Mouse (Mus musculus) bone marrow macrophage, adult 2 months (primary cell): ENCODE data around the gene Gm20431.

Experiments used
- CTCF ChIP-seq: IDR thresholded peaks from 2 replicates; pipeline ENCODE4 v1.5.1; 2012; ENCODE audit warnings: low read depth, mild to moderate bottlenecking, low read length, moderate library complexity
- POLR2A ChIP-seq: IDR thresholded peaks from 2 replicates; pipeline ENCODE4 v1.6.1; 2012; ENCODE audit warnings: mild to moderate bottlenecking, low read depth, low read length, borderline replicate concordance

DNA sequence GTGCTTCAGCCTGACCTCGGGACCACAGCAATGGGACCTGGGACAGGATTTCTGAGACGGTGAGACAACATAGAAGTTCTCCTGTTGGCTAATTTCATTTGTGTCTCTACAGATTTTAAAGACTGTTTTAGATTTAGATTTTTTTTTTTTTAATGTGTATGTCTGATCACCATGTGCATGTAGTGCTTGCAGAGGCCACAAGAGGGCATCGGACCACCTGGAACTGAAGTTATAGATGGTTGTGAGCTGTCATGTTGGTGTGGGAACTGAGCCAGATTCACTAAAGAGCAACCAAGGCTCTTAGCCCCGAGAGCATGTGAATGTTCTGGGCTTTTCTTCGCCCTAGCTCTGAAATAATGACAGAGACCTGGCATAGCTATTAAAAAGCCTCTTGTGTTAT is 19.4 kb upstream of the Gm20431 start:
- TF ChIP-seq CTCF (no peak; the same call in 1 of the 2 replicates), POLR2A (no peak)
